Mouse (Mus musculus): ENCODE results near the gene Marc1. TPM values are rescaled to one million over a fixed set of nuclear protein-coding genes. Genes with fewer than 3 reads are reported as not detected.

The Marc1 gene
- 13.6 and 14.3 TPM in 2 replicates for polyA plus RNA-seq (2012; ENCODE audit: insufficient read depth, insufficient read length, missing spikeins)

DNA sequence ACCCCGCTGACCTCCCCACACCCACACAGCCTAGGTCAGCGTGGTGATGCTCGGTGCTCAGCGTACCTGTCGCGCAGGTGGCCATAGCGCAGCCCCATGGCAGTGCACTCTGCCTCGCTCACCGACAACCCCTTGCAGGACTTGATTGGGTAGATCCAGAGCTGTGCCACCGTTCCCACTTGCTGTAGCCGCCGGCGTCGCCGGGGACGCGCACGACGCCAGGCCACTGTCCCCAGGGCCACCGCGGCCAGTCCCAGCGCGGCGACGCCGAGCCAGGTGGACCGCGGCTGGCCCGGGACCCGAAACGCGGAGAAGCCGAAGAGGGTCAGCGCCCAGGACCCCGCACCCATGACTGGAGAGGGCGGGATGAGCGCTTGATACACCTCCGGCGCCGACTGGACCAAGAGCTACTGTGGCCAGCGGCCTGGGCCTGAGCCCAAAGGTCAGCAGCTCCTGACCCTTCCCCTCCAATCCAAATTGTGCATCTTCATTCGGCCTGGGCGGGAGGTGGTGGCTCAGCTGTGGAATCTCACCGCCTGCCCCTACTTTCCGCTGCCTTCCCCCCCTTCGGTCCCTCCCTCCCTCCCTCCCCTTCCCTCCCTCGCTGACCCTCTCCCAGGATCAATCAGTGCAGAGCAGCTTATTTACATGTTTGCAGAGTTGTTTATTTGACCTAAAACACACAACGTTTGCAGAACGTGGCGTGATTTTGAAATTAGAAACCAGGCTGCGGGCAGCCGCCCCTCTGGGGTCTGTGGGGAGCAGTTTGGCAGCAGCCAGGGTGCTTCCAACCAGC is at the start of gene Marc1:
Gene Marc1 (minus strand): TSS at position 534 of the 796 bp plus-strand sequence.
- Histone ChIP-seq H3K4me1 (ENCODE audit: control insufficient read depth, insufficient read depth, insufficient read length, low read length) (peaks cover 21% of the 10 kb centered on the region), H3K27ac (replicated peaks; ENCODE audit: low read depth, low read length) (no peak within 1 kb of the TSS), H3K4me3 (ENCODE audit: insufficient read depth, low read depth, low read length) (peak within 1 kb of the TSS; percentile 55)

DNA sequence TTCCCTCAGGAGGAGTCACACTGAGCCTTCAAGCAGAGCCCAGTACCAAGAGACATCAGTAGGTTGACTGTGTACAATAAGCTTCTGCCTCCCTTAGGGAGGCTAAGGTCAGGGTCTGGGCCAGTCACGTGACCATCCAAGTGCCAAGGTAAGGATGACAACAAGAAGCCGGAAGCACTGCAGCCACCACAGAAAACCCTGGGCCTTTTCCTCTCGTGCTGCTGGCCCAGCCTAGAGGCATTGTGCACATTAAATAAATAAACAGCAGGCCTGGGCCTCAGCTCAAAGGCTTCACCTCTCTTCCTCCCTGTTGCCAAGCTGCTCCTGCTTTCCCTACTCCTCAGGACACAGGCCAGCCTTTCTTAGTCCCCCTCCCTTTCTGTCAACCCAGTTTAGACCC is 49.2 kb upstream of the Marc1 start:
- Histone ChIP-seq H3K27ac (replicated peaks; ENCODE audit: low read depth, low read length) (peak overlapping the region; percentile 38), H3K4me3 (ENCODE audit: insufficient read depth, low read depth, low read length) (no peak overlapping the region), H3K4me1 (ENCODE audit: control insufficient read depth, insufficient read depth, insufficient read length, low read length) (peaks cover 30% of the 10 kb centered on the region)

GRCm38 (mm10) chr1:184858253-184858652 is 47.1 kb upstream of the Marc1 start:
- no peak overlapping the region for H3K27ac ChIP-seq (replicated peaks; ENCODE audit: low read depth, low read length)
- H3K4me3 ChIP-seq (ENCODE audit: insufficient read depth, low read depth, low read length): no peak overlapping the region
- peaks cover 24% of the 10 kb centered on the region for H3K4me1 ChIP-seq (ENCODE audit: control insufficient read depth, insufficient read depth, insufficient read length, low read length)

GRCm38 (mm10) chr1:184857216-184857615 is 46.1 kb upstream of the Marc1 start:
- Histone ChIP-seq H3K4me1 (ENCODE audit: control insufficient read depth, insufficient read depth, insufficient read length, low read length) (peaks cover 24% of the 10 kb centered on the region), H3K27ac (replicated peaks; ENCODE audit: low read depth, low read length) (no peak overlapping the region), H3K4me3 (ENCODE audit: insufficient read depth, low read depth, low read length) (no peak overlapping the region)

DNA sequence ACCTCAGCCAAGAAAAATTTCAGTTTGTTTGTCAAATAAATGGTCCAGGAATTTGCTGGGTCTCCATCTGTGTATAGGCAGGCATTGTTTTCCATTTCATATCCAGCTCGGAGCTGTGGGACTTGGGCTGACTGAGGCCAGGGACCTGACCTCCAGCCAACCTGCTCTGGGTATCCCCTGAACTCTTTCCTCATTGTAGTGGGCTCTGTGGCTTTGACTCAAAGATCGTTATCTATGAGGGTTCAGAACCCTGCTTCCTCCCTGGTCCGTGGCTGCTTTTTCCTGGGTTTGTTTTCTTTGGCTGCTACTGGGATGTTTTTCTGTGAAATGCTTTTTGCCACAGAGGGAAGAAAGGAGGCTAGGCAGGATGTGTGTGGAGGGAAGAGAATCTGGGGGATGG is 42.8 kb upstream of the Marc1 start:
- peaks cover 12% of the 10 kb centered on the region for H3K4me1 ChIP-seq (ENCODE audit: control insufficient read depth, insufficient read depth, insufficient read length, low read length)
- peak overlapping the region; percentile 85 for H3K27ac ChIP-seq (replicated peaks; ENCODE audit: low read depth, low read length)
- peak overlapping the region; percentile 4; the same call in 1 of the 2 replicates for H3K4me3 ChIP-seq (ENCODE audit: insufficient read depth, low read depth, low read length)

DNA sequence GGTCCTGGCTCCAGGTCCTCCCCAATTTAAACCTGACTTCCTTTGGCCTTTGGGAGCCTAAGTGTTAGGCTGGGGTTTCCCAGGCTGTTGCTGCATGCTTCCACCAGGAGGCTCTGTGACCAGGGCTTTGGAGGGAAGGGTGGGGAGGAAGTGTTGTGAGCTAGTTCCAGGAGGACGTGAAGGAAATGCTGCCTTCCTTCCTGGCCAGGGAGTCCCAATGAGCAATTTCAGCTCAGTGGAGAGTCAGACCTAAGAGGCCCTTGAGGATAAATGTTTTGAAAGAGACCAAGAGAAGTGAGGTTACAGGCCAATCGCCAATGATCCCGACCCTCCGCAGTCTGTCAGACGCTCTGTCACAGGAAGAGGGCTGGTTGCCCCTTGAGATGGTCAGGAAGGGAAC is 42.2 kb upstream of the Marc1 start:
- H3K4me3 ChIP-seq (ENCODE audit: insufficient read depth, low read depth, low read length): peak overlapping the region; percentile 4; the same call in 1 of the 2 replicates
- H3K27ac ChIP-seq (replicated peaks; ENCODE audit: low read depth, low read length): peak overlapping the region; percentile 85
- H3K4me1 ChIP-seq (ENCODE audit: control insufficient read depth, insufficient read depth, insufficient read length, low read length): peaks cover 12% of the 10 kb centered on the region

DNA sequence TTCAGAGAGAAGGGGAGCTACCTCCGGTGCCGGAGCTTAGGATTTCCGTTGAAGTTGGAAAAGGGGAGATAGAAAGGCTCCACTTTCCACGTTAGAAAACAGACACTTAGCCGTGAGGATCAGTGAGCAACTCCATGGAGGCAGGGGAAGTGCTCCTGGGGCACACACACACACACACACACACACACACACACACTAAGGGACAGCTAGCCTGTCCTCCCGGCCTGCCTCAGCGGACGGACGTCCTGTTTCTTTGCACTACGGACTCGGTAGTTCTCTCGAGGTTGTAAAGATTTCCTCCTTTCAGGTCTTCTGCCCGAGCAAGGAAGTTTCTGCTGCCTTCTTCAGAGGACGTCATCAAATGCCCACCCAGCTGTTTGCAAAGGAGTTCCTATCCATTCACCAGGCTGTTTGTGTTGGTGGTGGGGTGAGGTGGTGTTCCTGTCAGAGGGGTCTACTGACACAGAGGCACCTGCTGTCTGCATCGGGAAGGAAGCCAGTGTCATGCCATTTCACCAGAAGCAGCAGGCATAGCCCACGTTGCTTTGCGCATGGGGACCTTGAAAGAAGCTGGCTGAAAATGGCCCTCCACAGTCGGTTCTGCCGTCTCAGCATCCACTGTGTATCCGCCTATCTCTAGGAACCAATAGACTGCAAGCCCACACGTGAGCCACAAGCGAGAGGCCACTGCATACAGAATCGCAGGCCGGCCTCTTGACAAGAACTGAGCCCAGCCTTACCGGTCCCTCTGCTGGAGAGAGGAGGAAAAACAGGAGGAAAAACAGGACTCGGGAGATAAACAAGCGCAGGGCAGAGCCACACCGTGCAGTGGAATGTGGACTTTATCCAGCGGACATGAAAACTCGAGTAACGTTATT is 40.9 kb upstream of the Marc1 start:
- H3K27ac ChIP-seq (replicated peaks; ENCODE audit: low read depth, low read length): peak overlapping the region; percentile 40
- peaks cover 12% of the 10 kb centered on the region for H3K4me1 ChIP-seq (ENCODE audit: control insufficient read depth, insufficient read depth, insufficient read length, low read length)
- peak overlapping the region; percentile 24 for H3K4me3 ChIP-seq (ENCODE audit: insufficient read depth, low read depth, low read length)

GRCm38 (mm10) chr1:184851166-184851565 is 40.1 kb upstream of the Marc1 start:
- Histone ChIP-seq H3K27ac (replicated peaks; ENCODE audit: low read depth, low read length) (peak overlapping the region; percentile 40), H3K4me1 (ENCODE audit: control insufficient read depth, insufficient read depth, insufficient read length, low read length) (peaks cover 12% of the 10 kb centered on the region), H3K4me3 (ENCODE audit: insufficient read depth, low read depth, low read length) (no peak overlapping the region)

- Histone ChIP-seq H3K4me3 (ENCODE audit: insufficient read depth, low read depth, low read length) (no peak overlapping the region), H3K4me1 (ENCODE audit: control insufficient read depth, insufficient read depth, insufficient read length, low read length) (peaks cover 15% of the 10 kb centered on the region), H3K27ac (replicated peaks; ENCODE audit: low read depth, low read length) (no peak overlapping the region)
These were observed 35.9 kb upstream of the Marc1 start for GRCm38 (mm10) chr1:184846973-184847372.

DNA sequence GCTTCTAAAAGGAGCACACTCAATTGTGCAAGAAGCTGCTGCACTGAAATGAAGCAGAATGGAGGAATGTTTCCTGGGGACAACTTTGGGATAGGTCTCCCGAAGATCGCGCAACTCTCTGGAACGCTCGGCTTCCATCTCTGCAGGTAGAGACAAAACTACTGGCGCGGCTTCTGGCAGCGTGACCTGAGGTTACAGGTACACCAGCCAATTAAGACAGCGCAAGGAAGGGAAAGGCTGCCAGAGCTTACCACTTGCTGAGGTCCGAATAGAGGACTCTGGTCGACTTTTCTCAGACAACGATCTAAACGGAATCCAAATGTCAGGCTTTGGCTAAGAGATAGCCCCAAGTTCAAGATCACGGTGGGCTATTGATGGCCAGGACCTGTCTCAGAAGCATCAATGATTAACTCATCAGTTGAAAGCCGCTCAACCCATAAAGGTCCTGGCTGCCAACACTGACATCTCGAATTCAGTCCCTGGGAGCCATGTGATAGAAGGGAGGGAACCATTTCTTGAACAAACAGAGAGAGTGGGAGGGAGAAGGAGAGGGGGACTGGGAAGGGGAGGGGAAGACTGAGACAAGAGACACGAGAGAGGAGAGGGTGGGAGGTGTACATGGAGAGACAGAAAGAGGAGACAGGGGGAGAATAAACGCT is 35.1 kb upstream of the Marc1 start, which contains the start of gene Marc2:
Gene Marc2 (minus strand): TSS at position 360 of the 659 bp plus-strand sequence.
- peaks cover 14% of the 10 kb centered on the region for H3K4me1 ChIP-seq (ENCODE audit: control insufficient read depth, insufficient read depth, insufficient read length, low read length)
- peak within 1 kb of the TSS; percentile 84 for H3K4me3 ChIP-seq (ENCODE audit: insufficient read depth, low read depth, low read length)
- H3K27ac ChIP-seq (replicated peaks; ENCODE audit: low read depth, low read length): peak within 1 kb of the TSS; percentile 49

DNA sequence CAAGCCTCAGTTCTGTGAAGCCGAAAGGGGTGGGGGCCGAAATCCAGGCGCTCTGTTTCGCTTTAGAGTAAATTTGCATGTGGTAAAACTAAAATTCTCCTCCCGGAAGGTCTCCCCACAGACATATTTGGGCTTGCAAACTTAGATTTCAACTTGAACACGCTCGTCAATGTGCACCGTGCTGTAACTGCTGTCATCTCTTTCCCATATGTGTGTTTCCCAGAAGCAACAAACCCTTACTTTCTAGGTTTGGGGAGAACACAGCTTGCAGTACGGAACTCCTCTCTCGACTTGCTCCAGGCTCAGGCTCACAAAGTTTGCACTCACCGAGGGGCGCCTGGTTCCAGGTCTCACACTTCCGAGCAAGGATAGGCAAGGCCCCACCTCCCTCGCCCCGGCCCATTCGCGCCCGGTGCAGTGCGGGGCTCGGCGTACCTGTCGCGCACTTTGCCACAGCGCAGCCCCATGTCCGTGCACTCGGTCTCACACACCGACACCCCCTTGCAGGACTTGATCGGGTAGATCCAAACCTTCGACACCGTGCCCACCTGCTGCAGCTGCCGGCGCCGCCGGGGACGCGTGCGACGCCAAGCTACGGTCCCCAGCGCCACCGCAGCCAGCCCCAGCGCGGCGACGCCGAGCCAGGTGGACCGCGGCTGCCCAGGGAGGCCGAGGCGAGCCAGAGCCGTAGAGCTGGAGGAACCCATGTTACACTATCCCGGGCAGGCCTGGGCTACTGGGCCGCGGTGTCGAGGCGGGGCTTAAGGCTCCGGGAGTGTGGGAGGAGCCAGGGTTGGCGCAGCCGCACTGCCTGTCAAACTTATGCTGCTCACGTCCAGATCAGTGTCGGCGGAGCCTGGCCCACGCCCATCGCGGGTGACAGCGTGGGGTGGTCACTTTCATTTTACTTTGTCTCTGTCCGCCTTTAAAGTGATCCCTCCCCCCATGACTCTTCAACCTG is 34.3 kb upstream of the Marc1 start:
- Histone ChIP-seq H3K4me3 (ENCODE audit: insufficient read depth, low read depth, low read length) (peak overlapping the region; percentile 84), H3K27ac (replicated peaks; ENCODE audit: low read depth, low read length) (peak overlapping the region; percentile 49), H3K4me1 (ENCODE audit: control insufficient read depth, insufficient read depth, insufficient read length, low read length) (peaks cover 13% of the 10 kb centered on the region; the same call in 1 of the 2 replicates)

GRCm38 (mm10) chr1:184844326-184845066 is 33.4 kb upstream of the Marc1 start:
- H3K4me3 ChIP-seq (ENCODE audit: insufficient read depth, low read depth, low read length): peak overlapping the region; percentile 84
- peaks cover 13% of the 10 kb centered on the region; the same call in 1 of the 2 replicates for H3K4me1 ChIP-seq (ENCODE audit: control insufficient read depth, insufficient read depth, insufficient read length, low read length)
- no peak overlapping the region for H3K27ac ChIP-seq (replicated peaks; ENCODE audit: low read depth, low read length)

GRCm38 (mm10) chr1:184837649-184838048 is 26.5 kb upstream of the Marc1 start:
- peak overlapping the region; percentile 85 for H3K27ac ChIP-seq (replicated peaks; ENCODE audit: low read depth, low read length)
- H3K4me3 ChIP-seq (ENCODE audit: insufficient read depth, low read depth, low read length): no peak overlapping the region
- H3K4me1 ChIP-seq (ENCODE audit: control insufficient read depth, insufficient read depth, insufficient read length, low read length): peaks cover 11% of the 10 kb centered on the region; the same call in 1 of the 2 replicates

Measured in brown adipose tissue, adult 24 weeks (tissue).